Mouse (Mus musculus): ENCODE data around the gene Layn. TPM values are rescaled to one million over a fixed set of nuclear protein-coding genes. Genes with fewer than 3 reads are reported as not detected.

The Layn gene
- total RNA-seq, 2 experiments from 2014 or later, result 8.1 to 20.6 TPM

- no peak for ATAC-seq (ENCODE audit: poor library complexity, severe bottlenecking)
Measured at GRCm38 (mm10) chr9:51032785-51033529, 43.9 kb downstream of the Layn start.

DNA sequence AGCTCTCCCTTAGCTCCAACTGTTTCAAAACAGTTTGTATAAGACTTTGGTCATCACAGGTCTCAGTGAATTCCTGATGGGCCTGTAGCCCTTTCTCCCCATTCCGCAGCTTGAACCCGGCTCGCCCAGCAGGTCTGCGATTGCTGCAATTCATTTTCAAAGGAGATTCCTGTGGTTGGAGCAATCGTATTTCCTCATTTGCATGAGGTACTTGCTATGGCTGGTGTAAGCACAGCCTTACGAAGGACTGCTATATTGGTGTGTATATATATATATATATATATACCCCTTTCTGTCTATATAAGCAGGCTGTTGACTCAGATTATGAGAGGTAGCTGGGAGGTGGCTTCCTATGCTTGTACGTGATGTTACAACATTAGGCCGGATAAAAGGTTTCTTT is 44.6 kb downstream of the Layn start:
- peak; percentile 78 for ATAC-seq (ENCODE audit: poor library complexity, severe bottlenecking)

DNA sequence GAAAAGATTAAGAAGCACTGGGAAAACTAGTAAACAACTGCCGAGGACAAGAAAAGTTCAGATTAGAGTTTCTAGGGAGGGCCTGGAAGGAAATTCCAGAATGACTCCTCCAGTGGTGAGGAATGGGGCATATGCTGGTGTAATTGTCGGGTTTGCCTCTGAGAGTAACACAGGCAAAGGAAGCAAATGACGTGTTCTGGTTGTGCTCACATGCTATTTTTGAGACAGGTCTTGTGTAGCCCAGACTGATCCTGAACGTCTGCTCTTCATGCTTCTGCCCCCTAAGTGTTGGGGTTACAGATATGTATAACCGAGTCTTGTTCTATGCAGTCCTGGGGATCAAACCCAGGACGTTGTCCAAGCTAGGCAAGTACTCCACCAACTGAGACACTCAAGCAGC is 45.3 kb downstream of the Layn start:
- ATAC-seq (ENCODE audit: poor library complexity, severe bottlenecking), result no peak

- ATAC-seq (ENCODE audit: poor library complexity, severe bottlenecking), result peak; percentile 89
Measured at GRCm38 (mm10) chr9:51030147-51030546, 46.7 kb downstream of the Layn start.

- ATAC-seq (ENCODE audit: poor library complexity, severe bottlenecking), result no peak
Measured at GRCm38 (mm10) chr9:51026952-51027351, 49.9 kb downstream of the Layn start.

DNA sequence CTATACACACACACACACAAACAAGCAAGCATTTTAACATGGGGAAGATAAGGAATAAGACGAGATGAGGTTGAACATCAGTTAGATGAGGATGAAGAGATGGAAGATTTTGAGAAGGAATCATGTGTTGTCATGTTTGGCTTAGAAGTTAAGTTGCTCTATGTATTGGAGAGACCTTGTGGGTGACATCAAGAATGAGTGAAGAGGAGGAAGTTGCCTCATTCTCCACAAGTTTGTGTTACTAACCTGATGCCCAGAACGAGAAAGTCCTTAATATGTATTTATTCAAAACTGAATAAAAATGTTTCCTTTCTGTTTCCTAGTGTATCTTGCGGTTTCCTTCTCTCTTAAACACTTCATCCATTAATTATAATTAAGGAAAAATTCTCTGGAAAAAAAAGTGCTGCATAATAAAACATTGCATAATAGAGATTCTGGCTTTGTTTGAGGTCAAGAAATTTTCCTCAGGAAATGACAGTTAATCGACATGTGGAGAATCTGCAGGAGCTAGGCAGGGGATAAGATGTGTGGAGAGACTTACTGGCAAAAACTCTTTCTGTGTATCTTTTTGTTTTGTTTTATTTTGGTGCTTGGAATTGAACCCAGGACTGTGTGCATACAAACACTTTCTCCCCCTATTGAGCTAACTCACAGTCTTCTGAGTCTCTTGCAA is 55.6 kb downstream of the Layn start:
- ATAC-seq (ENCODE audit: poor library complexity, severe bottlenecking), result peak; percentile 69

DNA sequence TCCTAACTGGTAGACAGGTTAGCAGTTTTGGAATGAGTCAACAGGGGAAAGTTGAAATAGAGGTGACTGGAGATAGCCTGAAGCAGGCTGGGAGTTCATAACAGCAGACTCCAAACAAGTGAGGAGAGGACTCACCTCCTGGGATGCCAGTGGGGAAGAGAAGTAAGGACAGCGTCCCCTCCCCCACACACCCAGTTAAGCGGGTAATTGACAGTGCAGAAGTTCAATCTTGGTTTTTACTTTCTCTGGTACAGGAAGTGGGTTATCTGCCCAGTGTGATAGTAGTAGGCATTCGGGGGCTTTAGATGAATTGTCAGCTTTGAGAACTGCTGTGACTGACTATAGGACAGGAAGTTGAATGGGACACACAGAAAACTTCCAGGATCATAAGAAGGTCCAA is 56.5 kb downstream of the Layn start:
- peak; percentile 67 for ATAC-seq (ENCODE audit: poor library complexity, severe bottlenecking)

GRCm38 (mm10) chr9:51019670-51020069 is 57.2 kb downstream of the Layn start:
- peak; percentile 27; the same call in 1 of the 2 replicates for ATAC-seq (ENCODE audit: poor library complexity, severe bottlenecking)

DNA sequence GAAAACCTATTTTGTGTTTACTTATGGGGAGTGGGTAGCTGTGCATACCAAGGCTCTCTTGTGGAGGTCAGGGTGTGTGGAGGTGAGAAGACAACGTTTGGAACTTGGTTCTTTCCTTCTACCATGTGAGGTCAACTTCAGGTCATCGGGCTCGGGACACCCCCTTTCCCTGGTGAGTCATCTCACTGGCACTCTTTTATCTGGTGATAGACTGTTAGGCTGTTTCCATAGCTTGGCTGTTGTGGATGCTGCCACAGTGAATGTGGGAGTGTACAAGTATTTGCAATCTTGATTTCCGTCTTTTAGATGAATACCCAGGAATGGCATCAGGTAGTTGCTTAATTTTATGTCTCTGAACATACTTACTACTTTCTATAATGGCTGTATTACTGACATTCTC is 61.2 kb downstream of the Layn start:
- ATAC-seq (ENCODE audit: poor library complexity, severe bottlenecking), result no peak

GRCm38 (mm10) chr9:51013644-51014043 is 63.2 kb downstream of the Layn start:
- no peak for ATAC-seq (ENCODE audit: poor library complexity, severe bottlenecking)

- ATAC-seq (ENCODE audit: poor library complexity, severe bottlenecking), result no peak
Measured at GRCm38 (mm10) chr9:51009656-51009950, 67.3 kb downstream of the Layn start.

DNA sequence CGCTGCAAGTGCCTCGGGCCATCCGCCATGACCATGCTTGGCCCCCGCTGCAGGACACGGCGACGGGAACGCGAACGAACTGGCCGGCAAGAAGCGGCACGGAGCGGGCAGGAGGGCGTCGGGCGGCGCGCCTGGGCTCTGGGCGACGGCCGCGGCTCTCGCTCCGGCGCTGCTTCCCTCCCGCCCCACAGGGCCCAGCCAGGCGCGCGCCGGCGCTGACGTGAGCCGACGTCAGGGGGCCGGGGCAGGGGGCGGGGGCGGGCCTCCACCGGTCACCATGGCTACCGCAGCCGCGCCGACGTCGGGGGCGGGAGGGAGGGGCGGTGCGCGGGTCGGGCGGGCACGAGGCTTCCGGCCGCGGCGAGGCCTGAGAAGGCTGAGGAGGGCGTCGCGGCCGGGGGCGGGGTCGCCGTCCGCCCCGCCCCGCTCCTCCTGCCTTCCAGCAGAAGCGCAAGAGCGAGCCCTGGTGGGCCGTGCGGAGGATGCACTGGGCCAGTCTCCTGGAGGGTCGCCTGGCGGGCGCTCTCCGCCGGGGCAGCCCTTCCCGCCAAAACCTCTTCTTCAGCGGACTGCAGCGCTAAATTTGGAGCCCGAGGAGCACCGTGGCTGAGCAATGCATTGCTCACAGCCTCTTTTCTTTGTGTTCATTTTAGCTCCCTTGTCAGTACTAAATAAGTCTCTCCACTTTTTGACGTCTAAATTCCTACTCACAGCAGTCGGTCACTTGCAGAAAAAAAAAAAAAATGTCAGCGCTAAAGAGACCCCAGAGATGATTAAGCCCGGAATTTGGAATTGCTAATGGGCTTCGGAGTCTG is 67.8 kb downstream of the Layn start, which contains the start of gene Sik2:
Sik2 (minus strand) TSS at position 233 of the 815 bp plus-strand sequence.
- ATAC-seq (ENCODE audit: poor library complexity, severe bottlenecking), result peak; percentile 88

- peak; percentile 19 for ATAC-seq (ENCODE audit: poor library complexity, severe bottlenecking)
Measured at GRCm38 (mm10) chr9:51008068-51008840, 68.6 kb downstream of the Layn start.

DNA sequence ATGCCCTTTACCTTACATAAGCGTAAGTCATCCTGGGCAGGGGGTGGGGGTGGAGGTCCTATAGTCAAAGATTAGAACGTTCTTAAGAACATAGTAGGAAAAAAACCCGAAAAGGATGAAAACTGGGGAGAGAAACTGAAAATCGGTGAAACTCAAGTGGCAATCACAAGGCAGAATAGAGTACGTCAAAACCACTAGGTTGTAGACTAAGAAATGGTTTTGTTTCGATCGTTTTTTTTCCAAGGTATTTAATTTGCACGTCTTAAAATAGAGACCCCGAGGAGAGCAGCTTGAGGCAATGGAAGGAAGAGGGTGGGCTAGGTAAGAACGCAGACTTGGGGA is 69.2 kb downstream of the Layn start:
- ATAC-seq (ENCODE audit: poor library complexity, severe bottlenecking), result no peak

- peak; percentile 31; the same call in 1 of the 2 replicates for ATAC-seq (ENCODE audit: poor library complexity, severe bottlenecking)
Measured at GRCm38 (mm10) chr9:51006846-51007245, 70.0 kb downstream of the Layn start.

Other genes starting within 250 kb of the Layn start
- 17.8 and 18.7 TPM in 2 replicates for gene Ppp2r1b, start 231.8 kb downstream of the Layn start, total RNA-seq (2015)
- 24.0 and 26.6 TPM in 2 replicates for gene Ppp2r1b, start 231.8 kb downstream of the Layn start, total RNA-seq (2017)
- gene Sik2, start 68.0 kb downstream of the Layn start, total RNA-seq (2015), result 26.8 and 30.9 TPM in 2 replicates
- 15.6 and 20.2 TPM in 2 replicates for gene Sik2, start 68.0 kb downstream of the Layn start, total RNA-seq (2017)
- not detected in 2 replicates for gene Btg4, start 16.2 kb downstream of the Layn start, total RNA-seq (2015)
- not detected in 2 replicates for gene Btg4, start 16.2 kb downstream of the Layn start, total RNA-seq (2017)
- not detected in 2 replicates for gene 4833427G06Rik, start 25.0 kb upstream of the Layn start, total RNA-seq (2015)
- not detected in 2 replicates for gene 4833427G06Rik, start 25.0 kb upstream of the Layn start, total RNA-seq (2017)
- gene Gm32742, start 88.4 kb upstream of the Layn start, total RNA-seq (2015), result not detected in 2 replicates
- not detected in 2 replicates for gene Gm32742, start 88.4 kb upstream of the Layn start, total RNA-seq (2017)
- gene Pou2af1, start 136.6 kb upstream of the Layn start, total RNA-seq (2015), result 0.59 TPM in 1 of 2 replicates, not detected in the other
- 0.22 and 0.85 TPM in 2 replicates for gene Pou2af1, start 136.6 kb upstream of the Layn start, total RNA-seq (2017)
- not detected in 2 replicates for gene Colca2, start 201.5 kb upstream of the Layn start, total RNA-seq (2015)
- not detected in 2 replicates for gene Colca2, start 201.5 kb upstream of the Layn start, total RNA-seq (2017)